Mouse (Mus musculus): ENCODE results near the gene Mtch2. TPM values are rescaled to one million over a fixed set of nuclear protein-coding genes. Genes with fewer than 3 reads are reported as not detected.
"Not testable (repeated sequence)": the region's sequence is repeated elsewhere in the genome, so short reads cannot be mapped to it uniquely, and the experiment has no call there.

The Mtch2 gene
- total RNA-seq, 2 experiments from 2014 or later, result 116 to 124 TPM

GRCm38 (mm10) chr2:90850401-90850800 lies 3.4 kb downstream of the Mtch2 start:
- DNase-seq (ENCODE audit: extremely low spot score in 1 of 2, low spot score in 1 of 2), result no peak

- DNase-seq (ENCODE audit: extremely low spot score in 1 of 2, low spot score in 1 of 2), result no peak
Observed at GRCm38 (mm10) chr2:90861486-90861885, 14.5 kb downstream of the Mtch2 start.

- no peak for DNase-seq (ENCODE audit: extremely low spot score in 1 of 2, low spot score in 1 of 2)
Observed at GRCm38 (mm10) chr2:90864184-90864583, 17.2 kb downstream of the Mtch2 start.

- DNase-seq (ENCODE audit: extremely low spot score in 1 of 2, low spot score in 1 of 2), result peak; percentile 79 to 95
Observed at GRCm38 (mm10) chr2:90866524-90866923, 19.6 kb downstream of the Mtch2 start.

GRCm38 (mm10) chr2:90870136-90870601 lies 23.2 kb downstream of the Mtch2 start:
- DNase-seq (ENCODE audit: extremely low spot score in 1 of 2, low spot score in 1 of 2), result no peak

GRCm38 (mm10) chr2:90871180-90871961 lies 24.4 kb downstream of the Mtch2 start:
- DNase-seq (ENCODE audit: extremely low spot score in 1 of 2, low spot score in 1 of 2), result no peak

GRCm38 (mm10) chr2:90874025-90874424 lies 27.1 kb downstream of the Mtch2 start:
- no peak for DNase-seq (ENCODE audit: extremely low spot score in 1 of 2, low spot score in 1 of 2)

- no peak for DNase-seq (ENCODE audit: extremely low spot score in 1 of 2, low spot score in 1 of 2)
Observed at GRCm38 (mm10) chr2:90875239-90875638, 28.3 kb downstream of the Mtch2 start.

- no peak for DNase-seq (ENCODE audit: extremely low spot score in 1 of 2, low spot score in 1 of 2)
Observed at GRCm38 (mm10) chr2:90877584-90878259, 30.8 kb downstream of the Mtch2 start.

GRCm38 (mm10) chr2:90879419-90879818 lies 32.5 kb downstream of the Mtch2 start:
- DNase-seq (ENCODE audit: extremely low spot score in 1 of 2, low spot score in 1 of 2), result no peak

GRCm38 (mm10) chr2:90880144-90880785 lies 33.3 kb downstream of the Mtch2 start:
- DNase-seq (ENCODE audit: extremely low spot score in 1 of 2, low spot score in 1 of 2), result no peak

GRCm38 (mm10) chr2:90881824-90882223 lies 34.9 kb downstream of the Mtch2 start:
- DNase-seq (ENCODE audit: extremely low spot score in 1 of 2, low spot score in 1 of 2), result no peak

GRCm38 (mm10) chr2:90885218-90886041 lies 38.5 kb downstream of the Mtch2 start, which contains the start of gene C1qtnf4:
Gene C1qtnf4 (plus strand): TSS chr2:90885860.
- peak; percentile 44 to 60 for DNase-seq (ENCODE audit: extremely low spot score in 1 of 2, low spot score in 1 of 2)

GRCm38 (mm10) chr2:90886436-90886835 lies 39.5 kb downstream of the Mtch2 start:
- no peak for DNase-seq (ENCODE audit: extremely low spot score in 1 of 2, low spot score in 1 of 2)

GRCm38 (mm10) chr2:90887627-90888026 lies 40.7 kb downstream of the Mtch2 start:
- no peak for DNase-seq (ENCODE audit: extremely low spot score in 1 of 2, low spot score in 1 of 2)

- DNase-seq (ENCODE audit: extremely low spot score in 1 of 2, low spot score in 1 of 2), result no peak
Observed at GRCm38 (mm10) chr2:90889550-90890548, 42.9 kb downstream of the Mtch2 start.

GRCm38 (mm10) chr2:90893673-90894298 lies 46.8 kb downstream of the Mtch2 start:
- no peak for DNase-seq (ENCODE audit: extremely low spot score in 1 of 2, low spot score in 1 of 2)

- not testable (repeated sequence) for DNase-seq (ENCODE audit: extremely low spot score in 1 of 2, low spot score in 1 of 2)
Observed at GRCm38 (mm10) chr2:90894299-90894677, 47.3 kb downstream of the Mtch2 start.

GRCm38 (mm10) chr2:90903398-90903797 lies 56.4 kb downstream of the Mtch2 start:
- no peak for DNase-seq (ENCODE audit: extremely low spot score in 1 of 2, low spot score in 1 of 2)

Data from layer of hippocampus, postnatal 25 days (tissue).